Mouse (Mus musculus) layer of hippocampus, adult 9-10 months (tissue): ENCODE measurements around the gene Syngr1.

Source experiments
- DNase-seq: peaks from one replicate; pipeline ENCODE4 v3.0.0; 2022; ENCODE audit warnings: low spot score

The Syngr1 gene

GRCm38 (mm10) chr15:80147090-80147489, 56.0 kb downstream of the Syngr1 start:
- DNase-seq: no peak

GRCm38 (mm10) chr15:80147511-80147910, 56.4 kb downstream of the Syngr1 start:
- DNase-seq: no peak

GRCm38 (mm10) chr15:80148565-80148964, 57.4 kb downstream of the Syngr1 start:
- DNase-seq: no peak

GRCm38 (mm10) chr15:80149517-80149916, 58.4 kb downstream of the Syngr1 start:
- no peak for DNase-seq

- DNase-seq: no peak
Measured at GRCm38 (mm10) chr15:80152663-80153062, 61.5 kb downstream of the Syngr1 start.

- DNase-seq: no peak
Measured at GRCm38 (mm10) chr15:80153757-80154156, 62.6 kb downstream of the Syngr1 start.

- no peak for DNase-seq
Measured at GRCm38 (mm10) chr15:80155707-80156106, 64.6 kb downstream of the Syngr1 start.

- DNase-seq: no peak
Measured at GRCm38 (mm10) chr15:80157197-80157943, 66.2 kb downstream of the Syngr1 start.

GRCm38 (mm10) chr15:80158001-80158706, 67.0 kb downstream of the Syngr1 start:
- DNase-seq: no peak

GRCm38 (mm10) chr15:80158707-80159090, 67.6 kb downstream of the Syngr1 start:
- no peak for DNase-seq

GRCm38 (mm10) chr15:80159286-80159901, 68.3 kb downstream of the Syngr1 start:
- no peak for DNase-seq

- DNase-seq: no peak
Measured at GRCm38 (mm10) chr15:80160223-80160622, 69.1 kb downstream of the Syngr1 start.

- no peak for DNase-seq
Measured at GRCm38 (mm10) chr15:80160726-80161125, 69.6 kb downstream of the Syngr1 start.

GRCm38 (mm10) chr15:80161199-80161598, 70.1 kb downstream of the Syngr1 start:
- no peak for DNase-seq

GRCm38 (mm10) chr15:80162401-80162964, 71.3 kb downstream of the Syngr1 start:
- no peak for DNase-seq

- no peak for DNase-seq
Measured at GRCm38 (mm10) chr15:80163274-80163673, 72.1 kb downstream of the Syngr1 start.

GRCm38 (mm10) chr15:80163716-80164115, 72.6 kb downstream of the Syngr1 start:
- no peak for DNase-seq

GRCm38 (mm10) chr15:80165396-80165795, 74.3 kb downstream of the Syngr1 start:
- no peak for DNase-seq
